Mouse (Mus musculus): ENCODE results near the gene Apex1.
A peak's percentile ranks its signal among the peaks of the same experiment; 100 is the strongest.
"Not testable (repeated sequence)": the region's sequence is repeated elsewhere in the genome, so short reads cannot be mapped to it uniquely, and the experiment has no call there.

Apex1 gene

GRCm38 (mm10) chr14:50929951-50930350 lies 5.2 kb downstream of the Apex1 start:
- no peak for DNase-seq

DNA sequence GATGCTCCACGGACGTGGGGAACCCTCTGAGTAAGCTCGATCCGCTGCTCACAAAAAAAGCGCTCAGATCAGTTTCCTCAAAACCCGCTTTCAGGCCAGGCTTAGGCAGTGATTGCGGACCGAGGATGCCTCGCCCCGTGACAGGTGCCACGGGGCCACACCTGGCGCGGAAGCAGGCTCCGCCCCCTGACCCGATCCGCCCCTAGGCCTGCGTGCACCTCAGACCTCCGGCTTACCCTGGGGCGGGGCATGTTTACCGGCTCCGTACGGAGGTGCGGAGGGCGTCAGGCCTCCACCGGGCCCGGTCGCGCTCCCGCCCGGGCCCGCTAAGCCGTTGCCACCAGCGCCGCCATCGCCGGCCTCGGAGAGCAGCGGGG lies 5.6 kb downstream of the Apex1 start:
- peak in 1 of 2 experiments; percentile 83 for DNase-seq

- DNase-seq = peak; percentile 99
These were observed 6.2 kb downstream of the Apex1 start, which contains the start of the genes Pip4p1 and Pnp for GRCm38 (mm10) chr14:50930754-50931492. Gene Pip4p1, minus strand, starts transcription at chr14:50930856. Gene Pnp, plus strand, starts transcription at chr14:50931082.

DNA sequence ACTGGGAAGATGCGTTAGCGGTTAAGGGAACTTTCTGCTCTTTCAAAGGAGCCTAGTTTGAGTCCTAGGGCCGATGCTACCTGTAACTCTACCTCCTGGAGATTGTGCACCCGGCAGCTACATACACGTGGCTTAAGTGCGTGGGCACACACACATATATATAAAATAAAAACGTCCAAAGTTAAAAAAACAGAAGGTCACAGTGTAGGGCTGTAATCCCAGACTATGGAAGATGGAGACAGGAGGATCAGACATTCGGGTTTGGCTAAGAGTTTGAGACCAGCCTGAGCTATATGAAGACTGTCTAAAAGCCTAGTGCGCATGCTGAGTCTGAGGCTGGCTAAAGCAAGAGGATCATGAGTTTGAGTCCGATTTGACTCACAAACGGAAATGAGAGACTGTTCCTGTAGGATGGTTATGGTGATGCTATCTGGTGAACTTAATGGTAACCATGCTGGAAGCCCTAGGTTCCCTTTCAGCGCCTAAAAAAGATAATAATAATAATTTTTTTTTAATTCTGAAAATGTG lies 6.8 kb downstream of the Apex1 start:
- no peak for DNase-seq

DNA sequence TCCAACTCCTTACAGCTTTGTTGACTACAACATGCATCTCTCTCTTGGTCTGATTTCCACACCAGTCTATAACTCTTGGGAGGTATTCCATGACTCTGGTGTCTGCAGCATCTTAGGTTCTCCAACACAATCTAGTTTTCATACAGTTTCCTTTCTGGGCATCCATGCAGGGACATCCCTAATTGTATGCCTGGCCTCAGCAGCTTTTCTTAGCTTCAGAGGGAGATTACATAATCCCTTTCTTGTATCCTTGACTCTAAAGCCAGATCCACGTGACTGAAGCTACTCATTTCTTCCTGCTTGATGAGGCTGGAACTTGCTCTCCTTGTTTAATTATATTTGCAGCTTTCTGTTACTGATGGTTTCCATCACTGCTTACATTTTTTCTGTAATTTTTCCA lies 11.9 kb downstream of the Apex1 start:
- no peak for DNase-seq

DNA sequence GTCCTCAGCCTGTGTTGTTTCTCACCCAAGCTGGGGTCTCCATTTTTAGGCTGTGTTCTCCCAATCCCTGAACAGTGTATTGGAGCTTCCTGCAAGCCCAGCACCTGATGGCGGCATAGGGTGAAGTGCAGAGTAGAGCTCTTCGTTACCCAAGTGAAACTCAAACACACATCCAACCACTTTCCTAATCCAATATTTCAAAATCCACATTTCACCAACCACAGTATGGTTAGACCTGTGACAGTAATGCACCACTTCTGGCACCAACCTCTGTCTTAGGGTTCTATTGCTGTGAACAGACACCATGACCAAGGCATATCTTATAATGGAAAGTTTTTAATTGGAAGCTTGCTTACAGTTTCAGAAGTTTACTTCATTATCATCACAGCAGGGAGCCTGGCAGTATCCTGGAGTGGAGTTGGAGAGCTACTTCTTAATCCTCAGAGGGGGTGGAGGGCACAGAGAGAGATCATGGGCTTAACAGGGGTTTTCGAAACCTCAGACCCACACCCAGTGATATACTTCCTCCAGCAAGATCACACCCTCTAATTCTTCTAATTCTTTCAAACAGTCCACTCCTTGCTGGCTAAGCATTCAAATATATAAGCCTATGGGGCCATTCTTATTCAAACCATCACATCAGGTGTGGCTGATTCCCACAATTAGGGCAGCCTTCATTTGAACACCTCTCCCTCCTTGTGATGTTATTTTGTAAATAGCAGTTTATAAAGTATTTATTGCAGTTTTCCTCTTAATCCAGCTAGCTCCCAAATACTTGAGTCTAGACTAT lies 13.5 kb downstream of the Apex1 start:
- no peak for DNase-seq

GRCm38 (mm10) chr14:50938940-50939339 lies 14.2 kb downstream of the Apex1 start:
- DNase-seq = no peak

DNA sequence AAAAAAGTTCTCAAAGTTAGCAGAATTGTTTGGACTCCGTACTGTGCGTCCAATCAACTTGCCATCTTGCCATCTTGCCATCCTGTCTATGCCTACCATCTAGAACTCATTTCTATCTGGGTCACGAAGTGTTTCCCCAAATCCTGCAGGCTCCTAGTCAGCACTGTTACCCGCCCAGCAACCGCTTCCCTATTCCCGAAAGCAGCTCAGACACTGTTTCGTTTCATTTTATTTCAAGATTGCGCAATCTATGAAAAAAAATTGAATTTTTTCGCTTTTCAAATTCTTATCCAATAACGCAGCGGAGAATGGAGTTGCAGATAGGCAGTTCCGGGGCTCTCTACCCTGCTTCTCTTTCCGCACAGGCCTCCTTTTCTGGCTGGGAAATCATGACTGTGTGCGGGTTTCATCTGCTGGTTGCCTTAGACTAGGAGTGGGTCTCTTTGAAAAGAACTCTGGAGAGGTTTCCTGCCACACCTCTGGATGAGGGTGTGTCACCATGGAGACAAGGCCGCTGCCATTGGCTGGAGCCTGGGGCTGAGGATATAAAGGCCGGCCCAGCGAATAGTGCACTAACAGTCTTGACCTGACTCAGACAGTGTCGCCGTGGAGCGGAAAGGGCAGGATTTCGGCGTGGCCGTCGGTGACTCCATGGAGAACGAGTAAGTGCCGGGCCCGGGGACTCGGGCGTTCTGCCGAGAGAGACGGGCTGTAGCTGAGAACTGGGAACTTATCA lies 19.3 kb downstream of the Apex1 start, which contains the start of gene Gm49342:
Gm49342 (plus strand) TSS at position 586 of the 736 bp plus-strand sequence.
- DNase-seq = peak; percentile 93

GRCm38 (mm10) chr14:50944668-50945033 lies 19.9 kb downstream of the Apex1 start:
- not testable (repeated sequence) for DNase-seq

DNA sequence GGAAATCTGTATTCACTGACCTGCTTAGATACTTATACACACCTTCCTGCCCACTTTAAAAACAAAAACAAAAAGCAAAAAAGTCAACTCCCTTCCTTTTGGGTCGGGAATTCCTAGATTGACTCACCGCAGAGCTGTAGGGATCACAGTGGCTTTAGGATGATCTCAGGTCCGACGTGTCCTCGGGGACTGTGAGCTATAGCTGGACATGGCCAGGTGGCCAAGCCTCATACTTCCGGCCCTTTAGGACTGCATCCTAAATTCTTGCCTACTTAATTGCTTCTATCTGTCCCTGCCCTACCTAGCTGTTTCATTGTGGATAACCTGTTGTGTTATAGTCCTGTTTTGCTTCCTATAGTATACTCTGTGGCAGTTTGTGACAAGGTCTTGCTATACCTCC lies 20.3 kb downstream of the Apex1 start:
- DNase-seq = peak in 1 of 2 experiments; percentile 6

DNA sequence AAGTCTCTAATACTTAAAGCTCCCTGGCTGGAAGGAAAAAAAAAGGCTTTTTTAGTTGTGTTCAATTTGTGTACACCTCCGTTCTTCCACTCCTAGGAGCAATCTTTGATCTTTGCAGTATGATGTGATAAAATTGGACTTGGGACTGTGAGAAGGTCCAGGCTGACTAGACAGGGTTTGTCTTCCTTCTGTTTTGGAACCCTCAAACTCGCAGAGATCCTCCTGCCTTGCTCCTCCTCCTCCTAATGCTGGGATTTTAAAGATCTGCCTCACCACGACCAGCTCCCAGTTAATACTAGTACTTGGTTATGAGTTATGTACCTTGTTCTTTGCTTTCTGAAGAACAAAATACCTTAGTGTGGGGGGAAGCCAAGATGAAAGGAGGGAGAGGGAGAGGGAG lies 20.8 kb downstream of the Apex1 start:
- DNase-seq = not testable (repeated sequence)

GRCm38 (mm10) chr14:50955487-50955886 lies 30.7 kb downstream of the Apex1 start:
- DNase-seq = no peak

- peak; percentile 69 to 76 for DNase-seq
These were observed 31.3 kb downstream of the Apex1 start, which contains the start of gene Pnp2 for GRCm38 (mm10) chr14:50955942-50956508. Gene Pnp2, plus strand, starts transcription at chr14:50955992.

DNA sequence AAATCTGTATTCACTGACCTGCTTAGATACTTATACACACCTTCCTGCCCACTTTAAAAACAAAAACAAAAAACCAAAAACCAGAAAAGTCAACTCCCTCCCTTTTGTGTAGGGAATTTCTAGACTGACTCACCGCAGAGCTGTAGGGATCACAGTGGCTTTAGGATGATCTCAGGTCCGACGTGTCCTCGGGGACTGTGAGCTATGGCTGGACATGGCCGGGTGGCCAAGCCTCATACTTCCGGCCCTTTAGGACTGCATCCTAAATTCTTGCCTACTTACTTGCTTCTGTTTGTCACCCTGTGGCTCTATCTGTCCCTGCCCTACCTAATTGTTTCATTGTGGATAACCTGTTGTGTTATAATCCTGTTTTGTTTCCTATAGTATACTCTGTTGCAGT lies 32.0 kb downstream of the Apex1 start:
- DNase-seq = not testable (repeated sequence)

GRCm38 (mm10) chr14:50957146-50957545 lies 32.4 kb downstream of the Apex1 start:
- DNase-seq = not testable (repeated sequence)

GRCm38 (mm10) chr14:50958289-50958995 lies 33.7 kb downstream of the Apex1 start:
- not testable (repeated sequence) for DNase-seq

GRCm38 (mm10) chr14:50968216-50968980 lies 43.6 kb downstream of the Apex1 start:
- no peak for DNase-seq

GRCm38 (mm10) chr14:50969041-50969440 lies 44.3 kb downstream of the Apex1 start:
- peak; percentile 15 to 30 for DNase-seq

- DNase-seq = peak; percentile 60
These were observed 45.1 kb downstream of the Apex1 start for GRCm38 (mm10) chr14:50969558-50970544.

- no peak for DNase-seq
These were observed 46.1 kb downstream of the Apex1 start for GRCm38 (mm10) chr14:50970822-50971221.
